Mouse (Mus musculus): ENCODE measurements around the gene Gm28038. TPM values are rescaled to one million over a fixed set of nuclear protein-coding genes. Genes with fewer than 3 reads are reported as not detected.

Gene Gm28038
- polyA plus RNA-seq, 1 experiment from 2014 or later, result not detected

DNA sequence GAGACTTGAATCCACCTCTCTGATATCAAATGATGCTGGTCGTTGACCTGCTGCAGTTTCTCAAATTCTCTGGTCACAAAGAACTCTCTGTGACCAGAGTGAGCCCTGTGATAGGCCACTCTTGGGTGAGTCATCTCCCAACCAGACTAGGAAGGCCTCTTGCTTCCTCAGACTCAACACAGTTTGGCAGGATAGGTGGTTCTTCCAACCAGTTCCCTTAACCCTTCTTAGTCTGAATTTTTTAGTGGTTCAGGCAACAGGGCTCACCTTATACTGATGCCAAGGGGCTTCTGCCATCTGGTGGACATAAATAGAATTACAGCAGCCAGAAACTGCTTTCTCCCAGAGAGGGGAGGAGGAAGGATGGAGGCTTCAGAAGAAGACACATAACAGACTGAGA, 10.7 kb upstream of the Gm28038 start:
- ATAC-seq (ENCODE audit: low read depth), result peak; percentile 83
- Histone ChIP-seq H3K27ac (ENCODE audit: low read length) (peak overlapping the region; percentile 54; the same call in 1 of the 2 replicates), H3K4me1 (replicated peaks; ENCODE audit: control insufficient read depth, insufficient read depth, low read length) (peaks cover 23% of the 10 kb centered on the region), H3K36me3 (ENCODE audit: control insufficient read depth, insufficient read depth, low read length) (no peaks in the 10 kb centered on the region), H3K27me3 (ENCODE audit: control insufficient read depth, insufficient read depth, low read depth, low read length) (no peaks in the 10 kb centered on the region), H3K9ac (ENCODE audit: low read length) (no peak overlapping the region), H3K4me2 (ENCODE audit: low read depth, low read length) (no peak overlapping the region), H3K4me3 (ENCODE audit: low read length) (no peak overlapping the region), H3K9me3 (ENCODE audit: control insufficient read depth, low read length) (no peaks in the 10 kb centered on the region)
- 18% methylated on average over 1 of the region's 1 CpGs for WGBS

DNA sequence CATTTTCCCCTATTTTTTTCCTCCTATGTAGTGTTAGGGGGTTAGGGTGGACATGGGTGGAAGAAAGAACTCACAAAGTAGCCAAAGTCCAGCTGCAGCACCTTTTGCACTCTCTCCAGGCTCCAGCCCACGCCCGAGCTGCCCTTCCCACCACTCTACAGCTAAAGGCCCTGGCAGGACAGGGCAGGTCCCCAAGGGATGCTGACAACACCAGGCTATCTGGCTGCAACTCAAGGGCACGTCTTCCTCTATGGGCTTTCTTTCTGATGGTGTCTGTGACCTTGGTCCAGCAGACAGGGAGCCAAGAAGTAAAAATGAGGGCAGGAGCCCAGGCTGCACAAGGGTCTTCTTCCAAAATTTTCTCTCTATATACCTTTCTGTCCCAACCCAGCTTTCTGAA, 808 bp downstream of the Gm28038 start:
- no peak overlapping the region for H3K9ac ChIP-seq (ENCODE audit: low read length)
- no peaks in the 10 kb centered on the region for H3K9me3 ChIP-seq (ENCODE audit: control insufficient read depth, low read length)
- peaks cover 7% of the 10 kb centered on the region; the same call in 1 of the 2 replicates for H3K4me1 ChIP-seq (replicated peaks; ENCODE audit: control insufficient read depth, insufficient read depth, low read length)
- no peaks in the 10 kb centered on the region for H3K36me3 ChIP-seq (ENCODE audit: control insufficient read depth, insufficient read depth, low read length)
- H3K4me2 ChIP-seq (ENCODE audit: low read depth, low read length), result no peak overlapping the region
- H3K4me3 ChIP-seq (ENCODE audit: low read length), result no peak overlapping the region
- no peak for ATAC-seq (ENCODE audit: low read depth)
- H3K27ac ChIP-seq (ENCODE audit: low read length), result no peak overlapping the region
- H3K27me3 ChIP-seq (ENCODE audit: control insufficient read depth, insufficient read depth, low read depth, low read length), result no peaks in the 10 kb centered on the region
- WGBS, result 73% methylated on average over 3 of the region's 3 CpGs

DNA sequence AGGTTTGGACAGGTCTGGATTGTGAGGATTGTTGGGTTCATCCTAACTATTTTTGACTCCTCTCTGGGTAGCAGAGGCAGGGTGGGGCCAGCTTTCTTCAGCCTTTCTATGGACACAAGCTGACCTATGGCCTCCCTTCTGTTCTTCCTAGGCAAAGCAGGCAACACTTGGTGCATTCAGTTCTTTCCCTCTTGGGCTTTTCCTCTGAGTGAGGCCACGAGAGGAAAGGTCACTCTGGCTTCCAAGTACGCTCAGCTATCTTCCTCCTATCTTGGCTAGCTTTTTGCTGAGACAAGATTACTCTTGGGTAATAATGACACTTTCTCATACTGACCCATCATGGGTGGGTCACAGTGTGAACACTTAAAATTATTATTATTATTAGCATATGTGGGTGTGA, 2.4 kb downstream of the Gm28038 start:
- no peak overlapping the region for H3K9ac ChIP-seq (ENCODE audit: low read length)
- 85% methylated on average over 2 of the region's 2 CpGs for WGBS
- H3K4me2 ChIP-seq (ENCODE audit: low read depth, low read length), result no peak overlapping the region
- H3K36me3 ChIP-seq (ENCODE audit: control insufficient read depth, insufficient read depth, low read length), result no peaks in the 10 kb centered on the region
- H3K9me3 ChIP-seq (ENCODE audit: control insufficient read depth, low read length), result no peaks in the 10 kb centered on the region
- H3K27ac ChIP-seq (ENCODE audit: low read length), result no peak overlapping the region
- peaks cover 17% of the 10 kb centered on the region for H3K4me1 ChIP-seq (replicated peaks; ENCODE audit: control insufficient read depth, insufficient read depth, low read length)
- H3K27me3 ChIP-seq (ENCODE audit: control insufficient read depth, insufficient read depth, low read depth, low read length), result no peaks in the 10 kb centered on the region
- ATAC-seq (ENCODE audit: low read depth), result no peak
- H3K4me3 ChIP-seq (ENCODE audit: low read length), result no peak overlapping the region

DNA sequence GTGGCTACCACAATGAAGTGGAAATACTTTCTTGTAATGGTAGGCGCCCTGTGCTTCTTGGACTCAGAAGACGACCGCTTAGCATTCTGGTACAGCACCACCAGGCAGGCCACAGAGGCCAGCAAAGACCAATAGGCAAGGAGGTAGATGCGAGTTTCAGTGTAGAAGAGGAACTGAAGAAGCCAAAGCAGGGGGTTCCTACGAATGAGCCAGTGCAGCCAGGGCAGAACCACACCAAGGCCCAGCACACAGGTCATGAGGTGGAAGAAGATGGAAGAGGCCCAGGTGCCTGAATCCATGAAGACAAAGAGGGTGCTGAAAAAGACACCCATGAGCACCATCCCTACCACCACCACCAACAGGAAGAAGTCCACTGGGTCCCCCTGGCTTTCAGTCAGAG, 4.2 kb downstream of the Gm28038 start:
- Histone ChIP-seq H3K27me3 (ENCODE audit: control insufficient read depth, insufficient read depth, low read depth, low read length) (no peaks in the 10 kb centered on the region), H3K4me2 (ENCODE audit: low read depth, low read length) (peak overlapping the region; percentile 91), H3K27ac (ENCODE audit: low read length) (no peak overlapping the region), H3K9me3 (ENCODE audit: control insufficient read depth, low read length) (no peaks in the 10 kb centered on the region), H3K4me3 (ENCODE audit: low read length) (peak overlapping the region; percentile 92), H3K9ac (ENCODE audit: low read length) (no peak overlapping the region), H3K4me1 (replicated peaks; ENCODE audit: control insufficient read depth, insufficient read depth, low read length) (peaks cover 17% of the 10 kb centered on the region), H3K36me3 (ENCODE audit: control insufficient read depth, insufficient read depth, low read length) (no peaks in the 10 kb centered on the region)
- no peak for ATAC-seq (ENCODE audit: low read depth)
- WGBS, result 85% methylated on average over 5 of the region's 5 CpGs

DNA sequence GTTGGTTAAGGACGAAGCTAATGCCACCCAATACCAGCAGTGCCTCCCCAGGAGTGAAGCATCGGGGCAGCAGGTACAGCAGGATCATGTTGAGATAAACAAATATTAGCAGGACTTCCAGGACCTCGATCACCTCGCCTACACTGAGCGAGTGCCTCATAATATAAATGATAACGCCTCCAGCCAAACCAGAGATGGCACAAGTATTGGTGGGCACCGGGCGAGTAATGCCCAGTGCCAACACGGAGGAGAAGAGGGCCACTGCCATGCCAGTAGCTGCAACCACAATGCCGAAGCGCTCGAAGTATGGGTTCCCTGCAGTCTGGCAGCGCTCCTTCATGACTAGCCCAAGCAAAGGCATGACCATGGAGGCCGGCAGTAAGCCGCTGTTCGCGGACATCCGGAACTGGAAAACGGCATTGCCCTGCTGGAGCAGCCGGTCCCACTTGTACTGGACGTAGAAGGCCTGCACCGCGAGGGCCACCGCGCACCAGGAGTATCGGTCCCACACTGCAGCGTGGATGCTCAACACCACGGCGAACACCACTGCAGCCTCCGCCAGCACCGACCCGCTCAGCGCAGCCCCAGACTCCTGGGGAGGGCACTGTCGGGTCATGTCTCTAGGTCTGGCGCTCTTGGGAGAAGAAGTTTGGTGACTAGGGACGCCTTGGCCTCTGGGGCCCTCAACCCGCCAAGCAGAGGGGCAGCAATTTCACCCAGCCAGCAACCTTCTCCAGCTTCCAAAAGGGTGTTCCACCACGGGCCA, 4.8 kb downstream of the Gm28038 start:
- Histone ChIP-seq H3K36me3 (ENCODE audit: control insufficient read depth, insufficient read depth, low read length) (no peaks in the 10 kb centered on the region), H3K9ac (ENCODE audit: low read length) (peak overlapping the region; percentile 90), H3K4me3 (ENCODE audit: low read length) (peak overlapping the region; percentile 92), H3K4me2 (ENCODE audit: low read depth, low read length) (peak overlapping the region; percentile 91), H3K27me3 (ENCODE audit: control insufficient read depth, insufficient read depth, low read depth, low read length) (no peaks in the 10 kb centered on the region), H3K27ac (ENCODE audit: low read length) (no peak overlapping the region), H3K9me3 (ENCODE audit: control insufficient read depth, low read length) (no peaks in the 10 kb centered on the region), H3K4me1 (replicated peaks; ENCODE audit: control insufficient read depth, insufficient read depth, low read length) (peaks cover 17% of the 10 kb centered on the region)
- ATAC-seq (ENCODE audit: low read depth), result peak; percentile 50
- 10% methylated on average over 38 of the region's 38 CpGs for WGBS

DNA sequence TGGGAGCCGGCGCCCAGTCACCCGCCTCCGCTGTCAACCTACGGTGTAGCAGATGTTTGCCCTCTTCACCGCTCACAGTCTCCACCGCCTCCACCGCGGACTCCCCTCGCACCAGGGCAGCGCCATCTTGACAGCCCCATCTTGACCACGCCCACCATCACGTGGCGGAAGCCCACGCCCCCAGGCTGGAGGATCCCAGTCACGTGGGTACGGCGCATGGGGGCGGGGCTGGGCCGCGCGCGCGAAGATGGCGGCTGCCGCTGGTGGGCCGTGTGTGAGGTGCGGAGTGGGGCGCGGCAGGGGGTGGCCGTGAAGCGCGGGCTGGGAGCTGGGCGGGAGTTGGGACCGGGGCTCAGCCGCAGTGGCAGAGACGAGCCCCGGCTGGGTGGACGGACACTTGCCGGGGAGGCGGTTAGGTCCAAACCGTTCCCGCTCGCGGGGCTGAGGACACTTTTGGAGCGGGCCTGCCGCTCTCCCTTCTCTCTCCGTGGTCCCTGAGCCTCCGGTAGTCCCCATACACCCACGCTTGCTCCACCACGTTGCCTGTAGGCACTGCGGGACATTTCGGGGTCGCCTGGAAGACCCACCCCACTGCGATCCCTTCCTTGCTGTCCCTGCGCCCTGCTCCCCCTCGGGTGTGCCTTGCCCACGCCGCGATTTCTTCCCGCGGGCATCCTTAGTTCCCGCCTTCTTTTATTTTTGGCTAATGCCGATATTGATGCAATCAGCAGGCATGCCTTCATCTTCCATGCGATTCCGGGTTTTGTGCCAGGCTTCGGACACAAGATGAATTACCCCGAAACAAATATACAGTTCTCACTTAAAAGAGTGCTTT, 5.6 kb downstream of the Gm28038 start, which contains the start of the genes Dolk and Nup188:
Gene Dolk (minus strand): TSS at position 143 of the 835 bp plus-strand sequence.
Gene Nup188 (plus strand): TSS at position 206 of the 835 bp plus-strand sequence.
- Histone ChIP-seq H3K4me1 (replicated peaks; ENCODE audit: control insufficient read depth, insufficient read depth, low read length) (peaks cover 17% of the 10 kb centered on the region), H3K27me3 (ENCODE audit: control insufficient read depth, insufficient read depth, low read depth, low read length) (no peaks in the 10 kb centered on the region), H3K27ac (ENCODE audit: low read length) (peak within 1 kb of the TSS; percentile 63), H3K4me3 (ENCODE audit: low read length) (peak within 1 kb of the TSS; percentile 92), H3K9me3 (ENCODE audit: control insufficient read depth, low read length) (no peaks in the 10 kb centered on the region), H3K9ac (ENCODE audit: low read length) (peak within 1 kb of the TSS; percentile 90), H3K4me2 (ENCODE audit: low read depth, low read length) (peak within 1 kb of the TSS; percentile 91), H3K36me3 (ENCODE audit: control insufficient read depth, insufficient read depth, low read length) (no peaks in the 10 kb centered on the region)
- under 1% methylated on average over 58 of the region's 68 CpGs for WGBS
- peak; percentile 97 for ATAC-seq (ENCODE audit: low read depth)

DNA sequence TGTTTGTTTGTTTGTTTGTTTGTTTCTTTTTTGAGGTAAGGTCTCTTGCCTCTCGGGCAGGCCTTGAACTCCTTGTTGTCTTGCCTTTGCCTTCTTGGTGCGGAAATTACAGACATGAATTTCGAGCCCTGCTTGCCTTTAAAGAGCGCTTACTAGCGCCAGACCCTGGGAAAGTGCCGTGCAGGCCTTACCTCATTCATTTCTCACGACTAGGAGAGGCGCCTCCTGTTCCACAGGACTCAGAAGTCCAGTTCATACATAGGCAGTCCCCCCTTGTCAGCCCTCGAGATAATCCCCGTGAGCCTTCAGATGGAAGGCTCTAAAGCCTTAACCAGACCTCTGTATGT, 6.2 kb downstream of the Gm28038 start:
- WGBS, result 0% methylated on average over 10 of the region's 10 CpGs
- ATAC-seq (ENCODE audit: low read depth), result 0 out of 2 replicates have a peak, but pooled peaks have one; percentile 21

DNA sequence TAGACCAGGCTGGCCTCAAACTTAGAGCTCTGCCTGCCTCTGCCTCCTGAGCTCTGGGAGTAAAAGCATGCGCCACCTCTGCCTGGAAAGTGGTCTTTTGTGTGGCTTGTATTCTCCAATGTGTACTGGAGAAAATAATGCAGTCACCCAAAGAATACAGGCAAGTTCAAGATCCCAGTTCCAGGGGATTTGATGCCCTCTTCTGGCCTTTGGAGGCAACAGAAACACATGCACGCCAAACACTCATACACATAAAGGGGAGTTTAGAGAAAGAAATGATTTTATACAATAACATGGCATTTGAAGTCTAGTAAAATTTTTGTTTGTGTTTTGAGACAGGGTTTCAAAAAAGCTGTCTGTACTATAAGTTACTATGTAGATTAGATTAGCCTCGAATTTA, 18.7 kb downstream of the Gm28038 start:
- no peak overlapping the region for H3K4me3 ChIP-seq (ENCODE audit: low read length)
- H3K4me2 ChIP-seq (ENCODE audit: low read depth, low read length), result no peak overlapping the region
- no peaks in the 10 kb centered on the region for H3K4me1 ChIP-seq (replicated peaks; ENCODE audit: control insufficient read depth, insufficient read depth, low read length)
- H3K9me3 ChIP-seq (ENCODE audit: control insufficient read depth, low read length), result no peaks in the 10 kb centered on the region
- no peaks in the 10 kb centered on the region for H3K27me3 ChIP-seq (ENCODE audit: control insufficient read depth, insufficient read depth, low read depth, low read length)
- no peak overlapping the region for H3K9ac ChIP-seq (ENCODE audit: low read length)
- no peak for ATAC-seq (ENCODE audit: low read depth)
- 75% methylated on average over 3 of the region's 3 CpGs for WGBS
- no peak overlapping the region for H3K27ac ChIP-seq (ENCODE audit: low read length)
- H3K36me3 ChIP-seq (ENCODE audit: control insufficient read depth, insufficient read depth, low read length), result peaks cover 41% of the 10 kb centered on the region

More for the DNA sequence above, 6.2 kb downstream of the Gm28038 start:
- Histone ChIP-seq H3K4me3 (ENCODE audit: low read length) (peak overlapping the region; percentile 92), H3K27ac (ENCODE audit: low read length) (peak overlapping the region; percentile 63), H3K4me2 (ENCODE audit: low read depth, low read length) (peak overlapping the region; percentile 59), H3K27me3 (ENCODE audit: control insufficient read depth, insufficient read depth, low read depth, low read length) (no peaks in the 10 kb centered on the region), H3K36me3 (ENCODE audit: control insufficient read depth, insufficient read depth, low read length) (no peaks in the 10 kb centered on the region), H3K9ac (ENCODE audit: low read length) (peak overlapping the region; percentile 90), H3K4me1 (replicated peaks; ENCODE audit: control insufficient read depth, insufficient read depth, low read length) (peaks cover 17% of the 10 kb centered on the region), H3K9me3 (ENCODE audit: control insufficient read depth, low read length) (no peaks in the 10 kb centered on the region)

DNA sequence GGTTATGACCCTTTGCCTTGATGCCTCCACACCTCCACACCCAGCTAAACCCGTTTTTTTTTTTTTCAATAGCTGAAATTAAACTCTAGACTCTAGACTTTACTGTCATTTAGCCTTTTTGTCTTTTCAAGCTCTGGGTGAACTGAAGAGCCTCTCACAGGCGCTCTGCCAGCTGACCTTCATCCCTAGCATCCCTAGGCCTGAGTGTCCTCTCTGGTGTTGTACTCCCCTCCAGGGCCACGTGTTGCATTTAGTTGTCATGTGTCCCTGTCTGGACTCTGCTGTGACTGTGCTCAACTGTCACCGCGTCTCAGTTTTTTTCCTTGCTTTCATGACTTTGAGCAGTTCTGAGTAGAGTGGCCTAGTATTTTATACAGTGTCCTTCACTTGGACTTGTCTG, 19.1 kb downstream of the Gm28038 start:
- Histone ChIP-seq H3K4me1 (replicated peaks; ENCODE audit: control insufficient read depth, insufficient read depth, low read length) (no peaks in the 10 kb centered on the region), H3K9me3 (ENCODE audit: control insufficient read depth, low read length) (no peaks in the 10 kb centered on the region), H3K27ac (ENCODE audit: low read length) (no peak overlapping the region), H3K4me2 (ENCODE audit: low read depth, low read length) (no peak overlapping the region), H3K4me3 (ENCODE audit: low read length) (no peak overlapping the region), H3K27me3 (ENCODE audit: control insufficient read depth, insufficient read depth, low read depth, low read length) (no peaks in the 10 kb centered on the region), H3K9ac (ENCODE audit: low read length) (no peak overlapping the region), H3K36me3 (ENCODE audit: control insufficient read depth, insufficient read depth, low read length) (peaks cover 45% of the 10 kb centered on the region)
- 90% methylated on average over 5 of the region's 5 CpGs for WGBS
- ATAC-seq (ENCODE audit: low read depth), result no peak
